Mouse (Mus musculus): ENCODE data around the gene Riok1.

DNA sequence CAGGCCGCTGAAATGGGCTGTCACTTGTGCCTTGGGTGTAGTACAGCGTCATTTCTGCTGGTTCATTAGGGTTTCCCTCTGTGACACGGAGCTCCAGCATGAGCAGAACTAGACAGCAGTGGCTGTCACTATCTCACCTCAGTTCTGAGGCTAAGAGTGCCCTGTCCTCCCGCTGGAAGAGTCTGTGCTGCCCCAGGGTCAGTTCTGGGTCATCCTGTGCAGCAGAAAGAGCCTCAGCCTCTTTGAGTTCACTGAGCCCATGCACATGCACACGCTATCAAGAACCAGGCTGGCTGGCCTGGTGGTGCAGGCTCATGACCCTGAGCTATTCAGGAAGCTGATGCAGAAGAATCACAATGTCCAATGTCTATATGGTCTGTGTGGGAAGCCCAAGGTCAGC is 37.6 kb downstream of the Riok1 start:
- TF ChIP-seq CTCF (IDR thresholded peaks at IDR 0.05; ENCODE audit: control insufficient read depth, insufficient read depth, insufficient read length), result no peak
- no peak for TF ChIP-seq CEBPB (IDR thresholded peaks at IDR 0.05; ENCODE audit: low read depth)
